Mouse (Mus musculus) cerebellum, adult 2 months (tissue): ENCODE data around the gene Vti1b. TPM values are rescaled to one million over a fixed set of nuclear protein-coding genes. Genes with fewer than 3 reads are reported as not detected.

ENCODE experiments used
- DNase-seq, 2 experiments: peaks; one replicate each; pipeline ENCODE4 v3.0.0; 2021
- H3K27ac ChIP-seq: fragments of 200-500 bp; 2 replicates; pipeline ENCODE4 v1.5.1; 2012; ENCODE audit warnings: low read length, control low read depth, inconsistent platforms; ENCODE audit not compliant: insufficient read depth
- H3K27me3 ChIP-seq: fragments of 200-500 bp; 2 replicates; pipeline ENCODE4 v1.6.1; 2012; ENCODE audit warnings: inconsistent platforms, mild to moderate bottlenecking, low read length, moderate library complexity; ENCODE audit not compliant: control insufficient read depth, insufficient read depth
- H3K4me1 ChIP-seq: fragments of 200-500 bp; 2 replicates; pipeline ENCODE4 v1.6.1; 2011; ENCODE audit warnings: low read length; ENCODE audit not compliant: control insufficient read depth, insufficient read depth
- H3K4me3 ChIP-seq: fragments of 200-500 bp; replicated peaks from 2 replicates; pipeline ENCODE3; 2011; ENCODE audit warnings: mild to moderate bottlenecking, low read depth, low read length, control low read depth; ENCODE audit not compliant: insufficient read depth
- CTCF ChIP-seq: fragments of 200-500 bp; IDR thresholded peaks from 2 replicates; pipeline ENCODE4 v1.5.1; 2011; ENCODE audit warnings: low read depth, mild to moderate bottlenecking, control low read depth, low read length, moderate library complexity, borderline replicate concordance; ENCODE audit not compliant: insufficient read depth
- POLR2A ChIP-seq: fragments of 200-500 bp; IDR thresholded peaks from 2 replicates; pipeline ENCODE4 v1.6.1; 2011; ENCODE audit warnings: low read length, control low read depth, borderline replicate concordance; ENCODE audit not compliant: insufficient read depth
- WGBS: fragments of 180-500 bp; shearing (Covaris S2); methylation state at CpG from one replicate; pipeline ENCODE4 v1.1.7; 2018; 5-methylcytosine and 5-hydroxymethylcytosine counted together
- polyA plus RNA-seq: library from polyadenylated mRNA; depleted of rRNA; stranded (reverse); fragments of >200 nt; gene quantifications from 2 replicates; pipeline ENCODE4 v1.2.3, GENCODE M21; 2012; rRNA removed

Gene Vti1b
- polyA plus RNA-seq, 1 experiment: 137 TPM

DNA sequence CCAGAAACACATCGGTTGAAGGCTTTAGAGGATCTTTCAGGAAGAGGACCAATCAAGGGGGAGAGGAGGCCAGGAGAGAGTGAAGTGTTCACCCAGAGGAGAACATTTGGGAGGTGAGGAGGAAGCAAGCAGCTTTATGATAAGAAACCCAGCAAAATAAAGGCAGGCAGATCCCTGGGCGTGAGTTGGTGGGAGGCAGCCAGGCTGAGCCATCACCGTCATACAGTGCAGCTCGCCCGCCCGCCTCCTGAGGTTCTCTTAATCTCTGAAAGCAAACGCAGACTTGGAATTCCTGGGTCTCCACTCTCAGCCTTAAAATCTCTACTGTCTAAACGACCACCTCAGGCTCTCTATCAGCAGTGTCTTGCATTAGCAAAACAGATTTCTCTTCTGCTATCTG is 37.8 kb downstream of the Vti1b start:
- 57% methylated on average over 8 of the region's 8 CpGs for WGBS
- H3K27me3 ChIP-seq: no peaks in the 10 kb centered on the region; the same call in 1 of the 2 replicates
- H3K27ac ChIP-seq: no peak overlapping the region
- no peak for DNase-seq
- TF ChIP-seq CTCF: no peak
- H3K4me1 ChIP-seq: no peaks in the 10 kb centered on the region
- no peak overlapping the region for H3K4me3 ChIP-seq

DNA sequence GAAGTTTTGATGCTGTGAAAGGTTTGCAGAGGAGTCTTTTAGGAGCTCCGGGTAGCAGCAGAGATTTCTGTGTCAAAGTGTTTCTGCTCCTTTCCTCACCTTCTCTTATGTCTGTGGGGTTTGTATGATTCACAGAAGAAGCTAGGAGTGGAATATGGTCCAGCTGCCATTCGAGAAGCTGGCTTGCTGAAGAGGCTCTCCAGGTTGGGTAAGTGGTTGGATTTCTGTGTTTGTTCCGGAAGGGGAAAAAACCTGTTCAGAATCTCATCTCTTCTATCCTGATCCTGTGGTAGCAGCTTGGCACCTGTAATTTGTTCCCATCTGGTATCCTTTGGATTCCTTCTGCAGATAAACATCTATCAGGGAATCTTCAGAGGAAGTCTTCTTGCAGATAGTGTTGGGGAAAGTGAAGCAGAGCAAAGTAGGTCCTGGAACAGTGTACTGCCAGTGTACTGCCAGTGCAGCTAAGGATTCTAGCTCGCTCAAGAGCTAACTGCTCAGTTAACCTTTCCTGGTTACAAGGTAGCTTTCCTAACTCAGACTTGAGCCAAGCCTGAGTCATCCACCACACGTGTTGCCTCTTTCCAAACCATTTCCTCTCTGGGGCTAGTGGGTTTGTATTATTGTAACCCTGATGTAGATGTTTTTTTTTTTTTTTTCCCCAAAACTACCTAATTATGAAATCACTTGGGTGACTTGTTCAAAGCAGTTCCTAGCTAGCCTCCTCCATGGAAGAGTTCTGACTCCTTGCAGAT is 40.6 kb downstream of the Vti1b start:
- H3K27me3 ChIP-seq: no peaks in the 10 kb centered on the region; the same call in 1 of the 2 replicates
- DNase-seq: peak in 1 of 2 experiments; percentile 5

GRCm38 (mm10) chr12:79131178-79131675 is 41.2 kb downstream of the Vti1b start:
- Histone ChIP-seq H3K4me1 (no peaks in the 10 kb centered on the region), H3K4me3 (peak overlapping the region; percentile 57), H3K27ac (no peak overlapping the region), H3K27me3 (no peaks in the 10 kb centered on the region; the same call in 1 of the 2 replicates)
- TF ChIP-seq POLR2A (no peak), CTCF (no peak)
- peak; percentile 5 to 13 for DNase-seq
- WGBS: 2% methylated on average over 22 of the region's 22 CpGs

More for the DNA sequence above, 40.6 kb downstream of the Vti1b start:
- Histone ChIP-seq H3K4me3 (peak overlapping the region; percentile 57), H3K4me1 (no peaks in the 10 kb centered on the region), H3K27ac (no peak overlapping the region)
- 33% methylated on average over 5 of the region's 5 CpGs for WGBS
- no peak for TF ChIP-seq POLR2A
- no peak for TF ChIP-seq CTCF

DNA sequence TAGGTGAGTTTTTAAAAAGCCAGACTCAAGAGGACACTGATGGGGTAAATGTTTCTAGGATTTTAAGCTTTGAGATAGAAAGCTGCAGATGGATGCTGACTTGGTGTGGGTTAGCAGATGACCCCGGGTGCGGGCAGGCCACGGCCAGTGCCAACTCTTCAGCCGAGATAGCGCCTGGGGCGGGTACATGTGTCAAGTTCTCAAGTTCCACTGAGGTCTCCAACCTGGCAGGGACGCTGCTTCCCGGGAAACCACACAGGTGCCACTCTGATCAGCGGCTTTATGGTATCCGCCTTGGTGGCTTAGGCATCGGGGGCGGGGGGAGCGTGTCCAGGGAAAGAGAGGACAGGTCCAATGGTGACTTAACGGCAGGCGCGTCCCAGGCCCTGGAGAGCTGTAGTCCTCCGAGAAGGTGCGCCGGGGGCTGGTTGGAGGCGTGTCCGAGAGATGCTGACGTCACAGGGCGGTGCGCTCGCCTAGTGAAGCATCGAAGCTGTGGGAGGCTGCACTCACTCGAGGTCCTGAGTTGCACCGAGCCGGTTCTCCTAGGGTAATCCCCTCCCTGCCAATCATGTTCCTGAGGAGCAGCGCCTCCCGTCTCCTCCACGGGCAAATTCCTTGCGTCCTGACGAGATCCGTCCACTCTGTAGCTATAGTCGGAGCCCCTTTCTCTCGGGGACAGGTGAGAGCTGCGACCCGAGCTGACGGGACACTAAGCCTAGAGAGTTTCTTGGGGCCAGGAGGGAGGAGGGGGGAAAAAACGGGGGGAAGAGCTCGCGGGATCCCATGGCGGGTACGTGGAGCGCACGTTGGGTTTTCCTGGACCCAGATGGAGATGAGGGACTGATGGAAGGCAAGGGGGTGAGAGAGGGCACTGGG is 41.9 kb downstream of the Vti1b start, which contains the start of gene Arg2:
Arg2 (plus strand) TSS at position 479 of the 879 bp plus-strand sequence.
- Histone ChIP-seq H3K27ac (no peak within 1 kb of the TSS), H3K4me1 (no peaks in the 10 kb centered on the region), H3K27me3 (no peaks in the 10 kb centered on the region; the same call in 1 of the 2 replicates), H3K4me3 (peak within 1 kb of the TSS; percentile 57)
- DNase-seq: peak; percentile 86
- under 1% methylated on average over 47 of the region's 47 CpGs for WGBS
- TF ChIP-seq CTCF (no peak), POLR2A (peak; percentile 51; the same call in 1 of the 2 replicates)

GRCm38 (mm10) chr12:79122820-79123219 is 49.6 kb downstream of the Vti1b start:
- H3K27ac ChIP-seq: no peak overlapping the region
- 28% methylated on average over 3 of the region's 3 CpGs for WGBS
- no peaks in the 10 kb centered on the region for H3K27me3 ChIP-seq
- H3K4me3 ChIP-seq: no peak overlapping the region
- TF ChIP-seq POLR2A (no peak), CTCF (no peak)
- H3K4me1 ChIP-seq: no peaks in the 10 kb centered on the region
- peak in 1 of 2 experiments; percentile 7 for DNase-seq

DNA sequence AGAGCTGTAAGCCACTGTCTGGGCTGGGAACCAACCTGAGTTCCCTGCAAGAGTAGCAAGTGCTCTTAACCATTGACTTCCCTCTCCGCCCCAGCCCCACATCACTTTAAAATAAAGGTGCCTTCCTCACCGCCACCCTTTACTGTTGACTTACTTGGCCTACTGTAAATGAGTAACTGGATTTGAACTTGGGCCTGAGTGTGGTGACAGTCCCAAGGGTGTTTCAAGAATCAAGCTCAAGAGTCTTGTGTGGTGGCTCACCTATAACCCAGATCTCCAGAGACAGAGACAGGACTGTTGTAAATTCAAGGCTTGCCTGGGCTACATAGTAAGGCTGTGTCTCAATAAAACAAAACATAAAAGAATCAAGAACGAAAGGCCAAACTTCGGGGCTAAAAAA is 53.5 kb downstream of the Vti1b start:
- 94% methylated on average over 4 of the region's 4 CpGs for WGBS
- no peaks in the 10 kb centered on the region for H3K27me3 ChIP-seq
- DNase-seq: no peak
- TF ChIP-seq POLR2A (no peak), CTCF (no peak)
- H3K27ac ChIP-seq: no peak overlapping the region
- no peaks in the 10 kb centered on the region for H3K4me1 ChIP-seq
- no peak overlapping the region for H3K4me3 ChIP-seq

Other genes with a start within 250 kb of the Vti1b start
- gene Tmem229b, start 165.0 kb downstream of the Vti1b start, polyA plus RNA-seq: 80.8 and 90.8 TPM in 2 replicates
- gene Plekhh1, start 143.5 kb downstream of the Vti1b start, polyA plus RNA-seq: 34.2 and 36.7 TPM in 2 replicates
- gene Pigh, start 83.0 kb downstream of the Vti1b start, polyA plus RNA-seq: 13.5 and 14.4 TPM in 2 replicates
- gene Arg2, start 41.9 kb downstream of the Vti1b start, polyA plus RNA-seq: 0.59 and 0.68 TPM in 2 replicates
- 31.1 and 32.4 TPM in 2 replicates for gene Rdh11, start 19.6 kb upstream of the Vti1b start, polyA plus RNA-seq
- gene Rdh12, start 36.2 kb upstream of the Vti1b start, polyA plus RNA-seq: 2.1 and 2.6 TPM in 2 replicates
- 32.1 and 38.4 TPM in 2 replicates for gene Zfyve26, start 123.6 kb upstream of the Vti1b start, polyA plus RNA-seq
- 0.23 and 0.44 TPM in 2 replicates for gene Rad51b, start 124.6 kb upstream of the Vti1b start, polyA plus RNA-seq